Mouse (Mus musculus) erythroblast, embryonic 14.5 days (primary cell): Measurements from ENCODE around the gene Acot6. TPM values are rescaled to one million over a fixed set of nuclear protein-coding genes. Genes with fewer than 3 reads are reported as not detected.

Experiments
- H3K27me3 ChIP-seq: 2 replicates; pipeline ENCODE4 v1.6.1; 2012; ENCODE audit warnings: inconsistent platforms; ENCODE audit not compliant: control insufficient read depth
- H3K36me3 ChIP-seq: 2 replicates; pipeline ENCODE4 v1.6.1; 2012; ENCODE audit warnings: mild to moderate bottlenecking, inconsistent platforms; ENCODE audit not compliant: control insufficient read depth
- H3K4me1 ChIP-seq: 2 replicates; pipeline ENCODE4 v1.6.1; 2012; ENCODE audit warnings: inconsistent platforms; ENCODE audit not compliant: control insufficient read depth
- H3K4me3 ChIP-seq: replicated peaks from 2 replicates; pipeline ENCODE3; 2012; ENCODE audit warnings: moderate library complexity, mild to moderate bottlenecking, inconsistent platforms
- H3K9me3 ChIP-seq: 2 replicates; pipeline ENCODE4 v1.6.1; 2012; ENCODE audit warnings: low read length, inconsistent platforms, mixed read lengths; ENCODE audit not compliant: control insufficient read depth
- GATA1 ChIP-seq: IDR thresholded peaks from 2 replicates; pipeline ENCODE4 v1.6.1; 2012; ENCODE audit warnings: low read length, inconsistent platforms, mixed read lengths
- TAL1 ChIP-seq: IDR thresholded peaks from 3 replicates; pipeline ENCODE4 v1.6.1; 2012; ENCODE audit warnings: low read length, inconsistent platforms, mixed read lengths
- polyA plus RNA-seq: library from polyadenylated mRNA; stranded (reverse); fragments of >175 nt; gene quantifications from 2 replicates; pipeline ENCODE4 v1.2.3, GENCODE M21; 2012

Gene Acot6
- polyA plus RNA-seq, 1 experiment = not detected

DNA sequence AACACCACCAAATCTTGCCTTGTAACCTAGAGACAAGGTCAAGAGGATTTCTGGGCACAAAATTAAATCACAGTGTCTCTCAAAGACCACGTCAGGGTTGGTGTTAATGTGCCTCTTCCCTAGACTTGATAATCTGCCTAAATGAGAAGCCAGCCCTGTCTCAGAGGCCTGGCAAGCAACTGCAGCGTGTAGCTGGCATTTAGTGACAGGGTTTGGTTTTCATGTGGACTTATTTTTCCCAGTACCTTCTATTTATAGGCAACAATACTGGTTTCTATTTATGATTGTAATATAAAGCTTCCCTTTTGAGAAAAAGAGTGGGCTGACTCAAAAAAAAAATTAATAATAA, 55.0 kb downstream of the Acot6 start:
- no peaks in the 10 kb centered on the region for H3K9me3 ChIP-seq
- H3K36me3 ChIP-seq = peaks cover 98% of the 10 kb centered on the region
- H3K4me3 ChIP-seq = no peak overlapping the region
- peaks cover 52% of the 10 kb centered on the region for H3K4me1 ChIP-seq
- TF ChIP-seq TAL1 (no peak), GATA1 (no peak)
- H3K27me3 ChIP-seq = no peaks in the 10 kb centered on the region

DNA sequence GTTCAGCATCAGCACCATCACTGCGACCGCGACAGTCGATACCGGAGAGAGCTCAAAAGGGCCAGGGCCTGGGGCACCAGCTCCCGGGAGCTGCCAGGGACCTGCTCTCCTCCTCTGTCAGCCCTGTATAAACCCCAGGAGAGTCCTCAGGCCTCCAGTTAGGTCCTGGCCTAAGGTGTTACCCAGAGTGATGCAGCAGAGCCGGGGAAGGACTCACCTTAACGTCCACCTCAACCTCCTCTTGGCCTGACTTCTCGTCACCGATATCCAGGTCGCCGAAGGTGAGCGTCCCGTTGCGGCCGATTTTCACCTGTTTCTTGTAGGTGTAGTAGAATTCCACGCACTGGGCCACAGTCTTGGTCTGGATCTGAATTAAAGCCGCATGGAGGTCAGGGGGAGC, 55.8 kb downstream of the Acot6 start:
- TF ChIP-seq TAL1 (no peak), GATA1 (no peak)
- no peaks in the 10 kb centered on the region for H3K9me3 ChIP-seq
- H3K4me3 ChIP-seq = no peak overlapping the region
- peaks cover 52% of the 10 kb centered on the region for H3K4me1 ChIP-seq
- no peaks in the 10 kb centered on the region for H3K27me3 ChIP-seq
- peaks cover 100% of the 10 kb centered on the region for H3K36me3 ChIP-seq

DNA sequence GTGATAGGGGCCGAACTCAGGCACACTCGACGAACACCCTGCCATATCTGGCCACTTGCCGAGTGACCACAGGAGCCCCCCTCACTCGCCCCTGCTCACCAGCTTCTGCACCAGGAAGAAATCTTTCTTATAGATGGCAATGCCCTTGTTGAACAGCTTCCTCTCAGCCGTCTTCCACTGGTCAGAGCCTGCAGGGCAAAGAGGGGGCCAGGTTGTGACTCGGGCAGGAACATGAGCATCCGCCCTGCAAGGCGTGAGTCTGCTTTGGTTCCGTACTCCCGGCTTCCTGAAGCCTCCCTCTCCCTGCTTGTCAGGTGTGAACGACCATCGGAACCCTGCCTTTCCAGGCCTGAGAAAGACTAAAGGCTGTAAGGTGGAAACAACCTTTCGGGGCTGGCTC, 57.7 kb downstream of the Acot6 start:
- H3K36me3 ChIP-seq = peaks cover 99% of the 10 kb centered on the region

DNA sequence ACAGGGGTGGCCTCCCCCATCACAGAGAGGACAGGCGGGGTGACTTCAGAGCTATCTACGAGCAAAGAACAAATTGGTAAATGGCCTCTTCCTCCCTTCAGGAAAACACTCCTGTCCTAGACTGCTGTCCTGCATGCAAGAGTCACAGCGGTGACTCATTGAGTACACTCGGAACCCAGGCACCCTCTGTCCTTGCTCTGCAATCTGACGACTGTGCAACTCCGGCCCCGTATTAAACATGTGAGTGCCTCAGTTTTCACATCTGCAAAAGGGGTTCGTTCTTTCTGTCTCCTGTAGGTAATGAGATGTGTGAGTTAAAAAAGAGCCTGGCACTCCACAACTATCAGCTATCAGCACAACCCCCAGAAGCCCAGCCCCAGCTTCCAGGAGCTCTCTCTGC, 60.0 kb downstream of the Acot6 start:
- Histone ChIP-seq H3K9me3 (no peaks in the 10 kb centered on the region), H3K4me1 (peaks cover 48% of the 10 kb centered on the region), H3K27me3 (no peaks in the 10 kb centered on the region), H3K4me3 (no peak overlapping the region), H3K36me3 (peaks cover 99% of the 10 kb centered on the region)
- TF ChIP-seq GATA1 (no peak), TAL1 (no peak)

More for the DNA sequence above, 57.7 kb downstream of the Acot6 start:
- no peak for TF ChIP-seq TAL1
- no peak for TF ChIP-seq GATA1
- H3K4me1 ChIP-seq = peaks cover 49% of the 10 kb centered on the region
- no peaks in the 10 kb centered on the region for H3K27me3 ChIP-seq
- no peak overlapping the region for H3K4me3 ChIP-seq
- no peaks in the 10 kb centered on the region for H3K9me3 ChIP-seq

Other genes starting within 250 kb of the Acot6 start
- 0.85 and 0.86 TPM in 2 replicates for gene Numb, start 178.7 kb upstream of the Acot6 start, polyA plus RNA-seq
- gene Riox1, start 150.0 kb upstream of the Acot6 start, polyA plus RNA-seq = 0.49 and 0.98 TPM in 2 replicates
- gene Heatr4, start 115.8 kb upstream of the Acot6 start, polyA plus RNA-seq = not detected in 2 replicates
- 0.05 TPM in 1 of 2 replicates, not detected in the other for gene Acot2, start 112.8 kb upstream of the Acot6 start, polyA plus RNA-seq
- 0.01 and 0.05 TPM in 2 replicates for gene Acot1, start 91.2 kb upstream of the Acot6 start, polyA plus RNA-seq
- 0.01 and 0.06 TPM in 2 replicates for gene Acot4, start 62.3 kb upstream of the Acot6 start, polyA plus RNA-seq
- not detected in 2 replicates for gene Gm49366, start 61.7 kb upstream of the Acot6 start, polyA plus RNA-seq
- 0.02 and 0.05 TPM in 2 replicates for gene Acot3, start 48.5 kb upstream of the Acot6 start, polyA plus RNA-seq
- not detected in 2 replicates for gene Acot5, start 31.3 kb upstream of the Acot6 start, polyA plus RNA-seq
- not detected in 2 replicates for gene Dnal1, start 13.7 kb downstream of the Acot6 start, polyA plus RNA-seq
- gene Pnma1, start 47.8 kb downstream of the Acot6 start, polyA plus RNA-seq = 0.02 and 0.03 TPM in 2 replicates
- 2.1 and 2.8 TPM in 2 replicates for gene Elmsan1, start 118.2 kb downstream of the Acot6 start, polyA plus RNA-seq
- gene Ptgr2, start 184.6 kb downstream of the Acot6 start, polyA plus RNA-seq = 0.32 TPM in 2 replicates
- 0.24 and 0.37 TPM in 2 replicates for gene Zfp410, start 216.2 kb downstream of the Acot6 start, polyA plus RNA-seq